In genomic region chr2:7115161-7115560, GRCm38 (mm10) we compare ENCODE assay signal across 14 mouse cellular contexts.
DNase-seq lines count a peak whose midpoint lies in the region; ATAC-seq and TF ChIP-seq lines count a peak whose summit lies in the region.
"Had no signal": no experiment of that assay in that cellular context is flagged by ENCODE, and none has a peak within 500 bp of the region (broad histone marks: within the 10 kb centered on the region; RNA-seq: fewer than 3 reads in every experiment).

No protein-coding gene starts in this region.

- intact Hi-C loops in gastrocnemius, adult 2 months (cut with DNase I), result no loop called here

- H3K79me2 ChIP-seq in C2C12 (ENCODE audit: control insufficient read depth, insufficient read depth), result no peaks in the 10 kb centered on the region

- no peak overlapping the region for H3K9ac ChIP-seq in liver, embryonic 16.5 days (ENCODE audit: low read depth, low read length)
- H3K9ac ChIP-seq in forebrain, embryonic 12.5 days, result no peak overlapping the region

- 56% methylated on average over 3 of the region's 3 CpGs for WGBS in liver, embryonic 16.5 days (ENCODE audit: insufficient replicate concordance)
- 55% methylated on average over 3 of the region's 3 CpGs for WGBS in forebrain, embryonic 12.5 days

- H3K79me3 ChIP-seq in C2C12 (ENCODE audit: low read depth), result no peaks in the 10 kb centered on the region

- DNase-seq in gastrocnemius, adult 2 months, result peak; percentile 20
- no peak for DNase-seq in gastrocnemius, postnatal 4 days (ENCODE audit: low spot score in 2 of 2)
- DNase-seq in liver, result no peak
- peak; percentile 16 for DNase-seq in retina, embryonic 14.5 days (ENCODE audit: low spot score)
- DNase-seq in thymus, postnatal 4 days, result no peak
- DNase-seq: adrenal gland, adult 2 months; heart, adult 18-20 months; heart, postnatal 10 days; lung, postnatal 36 days; thymus, adult 18-20 months had no signal

- H3K4me2 ChIP-seq in liver, embryonic 16.5 days (ENCODE audit: low read depth, low read length), result no peak overlapping the region
- no peak overlapping the region for H3K4me2 ChIP-seq in forebrain, embryonic 12.5 days

- H3K4me1 ChIP-seq in liver, embryonic 16.5 days (ENCODE audit: control insufficient read depth, low read depth, low read length), result no peaks in the 10 kb centered on the region
- H3K4me1 ChIP-seq in forebrain, embryonic 12.5 days, result peaks cover 15% of the 10 kb centered on the region

- H3K9me3 ChIP-seq in liver, embryonic 16.5 days (replicated peaks; ENCODE audit: control insufficient read depth, low read length), result no peaks in the 10 kb centered on the region
- H3K9me3 ChIP-seq in forebrain, embryonic 12.5 days, result no peaks in the 10 kb centered on the region

- no peak for TF ChIP-seq CTCF in gastrocnemius, adult 2 months (IDR thresholded peaks at IDR 0.05)
- no peak for TF ChIP-seq CTCF in C2C12 (IDR thresholded peaks at IDR 0.05; ENCODE audit: control insufficient read depth, insufficient read depth, insufficient read length)

- no peak overlapping the region for H3ac ChIP-seq in C2C12 (ENCODE audit: control insufficient read depth, insufficient read length, low read depth)

- ATAC-seq in liver, embryonic 16.5 days (ENCODE audit: low read depth), result 0 out of 2 replicates have a peak, but pooled peaks have one; percentile 11
- ATAC-seq in forebrain, embryonic 12.5 days (ENCODE audit: low FRiP score), result no peak

- H3K36me3 ChIP-seq in liver, embryonic 16.5 days (ENCODE audit: control insufficient read depth, insufficient read depth), result no peaks in the 10 kb centered on the region
- no peaks in the 10 kb centered on the region for H3K36me3 ChIP-seq in C2C12 (ENCODE audit: control insufficient read depth, insufficient read depth)
- H3K36me3 ChIP-seq in forebrain, embryonic 12.5 days (replicated peaks), result no peaks in the 10 kb centered on the region

- no peak overlapping the region for H3K4me3 ChIP-seq in gastrocnemius, adult 2 months
- H3K4me3 ChIP-seq in liver, embryonic 16.5 days (ENCODE audit: low read depth, low read length), result no peak overlapping the region
- no peak overlapping the region for H3K4me3 ChIP-seq in C2C12 (ENCODE audit: insufficient read depth, poor library complexity, severe bottlenecking)
- no peak overlapping the region for H3K4me3 ChIP-seq in forebrain, embryonic 12.5 days (replicated peaks)
- H3K4me3 ChIP-seq: erythroblast, embryonic 14.5 days had no signal

- no peak overlapping the region for H3K27ac ChIP-seq in gastrocnemius, adult 2 months
- no peak overlapping the region for H3K27ac ChIP-seq in liver, embryonic 16.5 days (ENCODE audit: low read length)
- no peak overlapping the region for H3K27ac ChIP-seq in forebrain, embryonic 12.5 days

- no peaks in the 10 kb centered on the region for H3K27me3 ChIP-seq in liver, embryonic 16.5 days (ENCODE audit: control insufficient read depth, insufficient read depth, low read depth, low read length)
- no peaks in the 10 kb centered on the region for H3K27me3 ChIP-seq in C2C12 (ENCODE audit: control insufficient read depth, insufficient read depth, insufficient read length)
- H3K27me3 ChIP-seq in forebrain, embryonic 12.5 days, result no peaks in the 10 kb centered on the region

TF ChIP-seq in C2C12, 6 proteins besides CTCF, POLR2A, EP300 and RAD21:
- TF ChIP-seq MYOD1 (IDR thresholded peaks at IDR 0.05; ENCODE audit: control insufficient read depth, insufficient read length, low read depth) (peak; percentile 84), USF1 (IDR thresholded peaks at IDR 0.05; ENCODE audit: low read depth) (no peak), MYOG (IDR thresholded peaks at IDR 0.05; ENCODE audit: control insufficient read depth, extremely low read depth, insufficient read length) (no peak), CEBPB (IDR thresholded peaks at IDR 0.05; ENCODE audit: low read depth) (peak; percentile 48), FOSL1 (IDR thresholded peaks at IDR 0.05; ENCODE audit: insufficient read depth, low read length, poor library complexity, severe bottlenecking) (no peak), MAX (IDR thresholded peaks at IDR 0.05) (no peak)
TF ChIP-seq in C2C12: peak in this region for 2.

Comparison
In these comparisons a context has a peak if more than half of its experiments do, and no peak if none do; other contexts are left out.
1. DNase-seq: peak in gastrocnemius, adult 2 months (single experiment) and retina, embryonic 14.5 days (single experiment); none in gastrocnemius, postnatal 4 days (0 of 2), liver (single experiment) and thymus, postnatal 4 days (single experiment).